Mouse (Mus musculus) forebrain, embryonic 15.5 days (tissue): Measurements from ENCODE around the gene Gm21312. TPM values are rescaled to one million over a fixed set of nuclear protein-coding genes. Genes with fewer than 3 reads are reported as not detected.

ENCODE experiments used
- polyA plus RNA-seq: library from polyadenylated mRNA; unstranded; fragments of >200 nt; fragmentation: Nextera tagmentation; extraction: Ambion mirVana; gene quantifications from 2 replicates; pipeline ENCODE4 v1.2.1, GENCODE M21; 2015

The Gm21312 gene
- polyA plus RNA-seq, 1 experiment from 2014 or later = not detected

Other genes starting within 250 kb of the Gm21312 start
- not detected in 2 replicates for gene Gm21293, start 34.0 kb upstream of the Gm21312 start, polyA plus RNA-seq
- gene Gm6763, start 25.5 kb upstream of the Gm21312 start, polyA plus RNA-seq = not detected in 2 replicates
- not detected in 2 replicates for gene Gm8764, start 17.0 kb upstream of the Gm21312 start, polyA plus RNA-seq
- not detected in 2 replicates for gene Gm21304, start 8.5 kb upstream of the Gm21312 start, polyA plus RNA-seq
- gene Gm20765, start 8.5 kb downstream of the Gm21312 start, polyA plus RNA-seq = not detected in 2 replicates
- gene Gm4340, start 17.0 kb downstream of the Gm21312 start, polyA plus RNA-seq = not detected in 2 replicates